Mouse (Mus musculus) MEL (cell line): Measurements from ENCODE around the gene Ptbp2.

Experiments used
- CTCF ChIP-seq, 3 experiments: IDR thresholded peaks in 2 of 3; conservative IDR thresholded peaks in 1 of 3; 2 replicates each; pipeline ENCODE4 v1.5.1; 2011 to 2012; ENCODE audit warnings: low read length in 3 of 3, low read depth in 2 of 3, mild to moderate bottlenecking in 2 of 3, improper control_type of control experiment in 1 of 3, inconsistent platforms in 1 of 3, mixed read lengths in 1 of 3, moderate library complexity in 1 of 3; ENCODE audit not compliant: control insufficient read depth in 1 of 3, insufficient read depth in 1 of 3, poor library complexity in 1 of 3, severe bottlenecking in 1 of 3
- EP300 ChIP-seq, 2 experiments: IDR thresholded peaks; 2 replicates each; pipeline ENCODE4 v1.6.1; 2011; ENCODE audit warnings: improper control_type of control experiment in 2 of 2, low read length in 2 of 2, low read depth in 1 of 2, mild to moderate bottlenecking in 1 of 2
- ETS1 ChIP-seq: IDR thresholded peaks from 2 replicates; pipeline ENCODE4 v1.6.1; 2012; ENCODE audit warnings: low read depth, mild to moderate bottlenecking, inconsistent platforms, low read length, improper control_type of control experiment, moderate library complexity
- GATA1 ChIP-seq: IDR thresholded peaks from 2 replicates; pipeline ENCODE4 v1.6.1; 2011; ENCODE audit warnings: low read depth, low read length, improper control_type of control experiment
- MAFK ChIP-seq: IDR thresholded peaks from 2 replicates; pipeline ENCODE4 v1.6.1; 2011; ENCODE audit warnings: low read depth, mild to moderate bottlenecking, low read length, improper control_type of control experiment, borderline replicate concordance
- MYC ChIP-seq: IDR thresholded peaks from 2 replicates; pipeline ENCODE4 v1.6.1; 2011; ENCODE audit warnings: low read depth, mild to moderate bottlenecking, low read length, improper control_type of control experiment, moderate library complexity
- POLR2A ChIP-seq, 2 experiments: IDR thresholded peaks; 2 replicates each; pipeline ENCODE4 v1.6.1; 2011 to 2012; ENCODE audit warnings: low read length in 2 of 2, mild to moderate bottlenecking in 2 of 2, control low read depth in 1 of 2, improper control_type of control experiment in 1 of 2, low read depth in 1 of 2, moderate library complexity in 1 of 2; ENCODE audit not compliant: control insufficient read depth in 1 of 2, insufficient read depth in 1 of 2, poor library complexity in 1 of 2
- SIN3A ChIP-seq: IDR thresholded peaks from 2 replicates; pipeline ENCODE4 v1.6.1; 2012; ENCODE audit warnings: low read length, improper control_type of control experiment, inconsistent platforms
- TAL1 ChIP-seq: IDR thresholded peaks from 2 replicates; pipeline ENCODE4 v1.6.1; 2012; ENCODE audit warnings: mild to moderate bottlenecking, inconsistent platforms, low read length, moderate library complexity, mixed read lengths
- TCF12 ChIP-seq: IDR thresholded peaks from 2 replicates; pipeline ENCODE4 v1.6.1; 2014; ENCODE audit warnings: low read depth, mild to moderate bottlenecking, inconsistent platforms, low read length, improper control_type of control experiment, moderate library complexity
- USF1 ChIP-seq: IDR thresholded peaks from 2 replicates; pipeline ENCODE4 v1.6.1; 2014; ENCODE audit warnings: low read depth, mild to moderate bottlenecking, inconsistent platforms, low read length, improper control_type of control experiment, moderate library complexity
- ZMIZ1 ChIP-seq: IDR thresholded peaks from 2 replicates; pipeline ENCODE4 v1.6.1; 2012; ENCODE audit warnings: low read depth, mild to moderate bottlenecking, inconsistent platforms, low read length, improper control_type of control experiment, moderate library complexity

DNA sequence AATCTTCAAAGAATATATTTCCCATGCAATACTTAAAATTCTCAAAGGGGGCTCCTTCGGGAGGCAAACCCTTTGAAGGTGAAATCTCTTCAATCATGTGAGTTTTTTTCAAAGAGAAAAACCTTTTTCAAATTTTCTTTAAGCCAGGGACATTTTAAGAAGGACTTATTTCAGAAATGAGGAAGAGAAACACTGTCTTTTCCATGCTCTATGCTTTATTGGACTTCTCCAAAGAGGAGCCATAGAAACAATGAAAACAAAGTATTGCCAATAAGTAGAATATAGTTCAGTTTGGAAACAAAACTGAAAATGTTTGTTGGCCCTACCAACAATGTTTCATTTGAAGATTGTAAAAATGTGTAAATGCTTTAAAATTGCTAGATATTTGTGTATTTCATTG is 30.4 kb upstream of the Ptbp2 start:
- no peak for TF ChIP-seq CTCF (IDR thresholded peaks at IDR 0.05 in 2 of 3, conservative IDR thresholded peaks at IDR 0.05 in 1 of 3; ENCODE audit: control insufficient read depth in 1 of 3, insufficient read depth in 1 of 3, low read depth in 2 of 3, low read length in 3 of 3, poor library complexity in 1 of 3, severe bottlenecking in 1 of 3)
- TF ChIP-seq EP300 (IDR thresholded peaks at IDR 0.05; ENCODE audit: low read depth in 1 of 2, low read length in 2 of 2) = no peak
- TF ChIP-seq GATA1 = no peak
- no peak for TF ChIP-seq USF1
- TF ChIP-seq POLR2A (IDR thresholded peaks at IDR 0.05; ENCODE audit: control insufficient read depth in 1 of 2, insufficient read depth in 1 of 2, low read depth in 1 of 2, low read length in 2 of 2, poor library complexity in 1 of 2) = no peak
- no peak for TF ChIP-seq ZMIZ1
- no peak for TF ChIP-seq TCF12
- TF ChIP-seq SIN3A = no peak
- no peak for TF ChIP-seq ETS1
- no peak for TF ChIP-seq MYC
- TF ChIP-seq TAL1 = no peak
- no peak for TF ChIP-seq MAFK
